Mouse (Mus musculus) stomach, embryonic 14.5 days (tissue): ENCODE data around the gene Fam117a. TPM values are rescaled to one million over a fixed set of nuclear protein-coding genes. Genes with fewer than 3 reads are reported as not detected.
"Not testable (repeated sequence)": the region's sequence is repeated elsewhere in the genome, so short reads cannot be mapped to it uniquely, and the experiment has no call there.

ENCODE experiments used
- ATAC-seq: fragments of 200-750 bp; cut with Nextera tagmentation; 2 replicates; pipeline ENCODE4 v1.8.0; 2017; ENCODE audit warnings: low read depth, moderate TSS enrichment; ENCODE audit not compliant: insufficient number of reproducible peaks, insufficient read depth, low FRiP score
- H3K27ac ChIP-seq: fragments of 300-500 bp; sonication (generic); 2 replicates; pipeline ENCODE4 v1.5.1; 2014; ENCODE audit warnings: mild to moderate bottlenecking, low read length, moderate library complexity, mixed read lengths
- H3K27me3 ChIP-seq: fragments of 300-500 bp; sonication (generic); 2 replicates; pipeline ENCODE4 v1.6.1; 2014; ENCODE audit warnings: low read length, control low read depth, mixed read lengths; ENCODE audit not compliant: control insufficient read depth, insufficient read depth
- H3K36me3 ChIP-seq: fragments of 300-500 bp; sonication (generic); 2 replicates; pipeline ENCODE4 v1.6.1; 2014; ENCODE audit warnings: mild to moderate bottlenecking, control low read depth, low read length, moderate library complexity, mixed read lengths; ENCODE audit not compliant: control insufficient read depth, insufficient read depth
- H3K4me1 ChIP-seq: fragments of 300-500 bp; sonication (generic); 2 replicates; pipeline ENCODE4 v1.6.1; 2014; ENCODE audit warnings: low read length, control low read depth, mixed read lengths; ENCODE audit not compliant: control insufficient read depth, insufficient read depth
- H3K4me2 ChIP-seq: fragments of 300-500 bp; sonication (generic); replicated peaks from 2 replicates; pipeline ENCODE4 v1.6.1; 2014; ENCODE audit warnings: low read depth, low read length, control low read depth
- H3K4me3 ChIP-seq: fragments of 300-500 bp; sonication (generic); 2 replicates; pipeline ENCODE4 v1.5.1; 2014; ENCODE audit warnings: low read depth, low read length, control low read depth
- H3K9ac ChIP-seq: fragments of 300-500 bp; sonication (generic); replicated peaks from 2 replicates; pipeline ENCODE4 v1.6.1; 2014; ENCODE audit warnings: low read depth, mild to moderate bottlenecking, control low read depth, low read length, moderate library complexity, mixed read lengths
- H3K9me3 ChIP-seq: fragments of 300-500 bp; sonication (generic); 2 replicates; pipeline ENCODE4 v1.6.1; 2016; ENCODE audit warnings: low read depth, low read length, control low read depth; ENCODE audit not compliant: control insufficient read depth
- WGBS: fragments of 180-500 bp; shearing (Covaris S2); extraction: QIAGEN DNeasy Blood & Tissue Kit; methylation state at CpG from one replicate; pipeline ENCODE4 v1.1.7; 2014; 5-methylcytosine and 5-hydroxymethylcytosine counted together
- polyA plus RNA-seq: library from polyadenylated mRNA; unstranded; fragments of >200 nt; fragmentation: Nextera tagmentation; extraction: Ambion mirVana; gene quantifications from 2 replicates; pipeline ENCODE4 v1.2.1, GENCODE M21; 2014

Gene Fam117a
- polyA plus RNA-seq, 1 experiment from 2014 or later = 15.7 TPM

DNA sequence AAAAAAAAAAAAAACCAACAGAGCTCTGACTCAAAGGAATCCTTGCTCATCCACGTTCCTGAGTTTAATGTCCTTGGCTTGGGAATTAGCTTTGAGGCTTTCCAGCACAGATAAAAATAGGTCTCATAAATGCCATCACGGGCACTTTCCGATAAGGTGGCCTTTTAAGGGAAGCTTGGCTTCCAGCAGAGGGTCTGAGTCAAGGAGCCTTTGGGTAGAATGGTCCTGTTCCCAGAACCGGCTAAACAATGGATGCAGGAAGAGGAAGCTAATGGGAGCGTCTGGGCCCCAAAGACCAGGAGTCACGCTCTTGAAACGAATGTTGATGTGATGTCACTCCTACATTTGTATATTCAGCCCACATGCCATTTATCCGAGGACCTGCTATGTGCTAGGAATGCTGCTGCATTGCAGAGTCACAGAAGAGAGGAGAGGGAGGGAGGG lies 65.9 kb downstream of the Fam117a start:
- Histone ChIP-seq H3K4me3 (no peak overlapping the region), H3K4me2 (no peak overlapping the region), H3K36me3 (no peaks in the 10 kb centered on the region), H3K4me1 (peaks cover 3% of the 10 kb centered on the region; the same call in 1 of the 2 replicates), H3K27me3 (no peaks in the 10 kb centered on the region), H3K9me3 (no peaks in the 10 kb centered on the region), H3K27ac (no peak overlapping the region), H3K9ac (no peak overlapping the region)
- ATAC-seq = no peak
- WGBS = 29% methylated on average over 8 of the region's 8 CpGs

DNA sequence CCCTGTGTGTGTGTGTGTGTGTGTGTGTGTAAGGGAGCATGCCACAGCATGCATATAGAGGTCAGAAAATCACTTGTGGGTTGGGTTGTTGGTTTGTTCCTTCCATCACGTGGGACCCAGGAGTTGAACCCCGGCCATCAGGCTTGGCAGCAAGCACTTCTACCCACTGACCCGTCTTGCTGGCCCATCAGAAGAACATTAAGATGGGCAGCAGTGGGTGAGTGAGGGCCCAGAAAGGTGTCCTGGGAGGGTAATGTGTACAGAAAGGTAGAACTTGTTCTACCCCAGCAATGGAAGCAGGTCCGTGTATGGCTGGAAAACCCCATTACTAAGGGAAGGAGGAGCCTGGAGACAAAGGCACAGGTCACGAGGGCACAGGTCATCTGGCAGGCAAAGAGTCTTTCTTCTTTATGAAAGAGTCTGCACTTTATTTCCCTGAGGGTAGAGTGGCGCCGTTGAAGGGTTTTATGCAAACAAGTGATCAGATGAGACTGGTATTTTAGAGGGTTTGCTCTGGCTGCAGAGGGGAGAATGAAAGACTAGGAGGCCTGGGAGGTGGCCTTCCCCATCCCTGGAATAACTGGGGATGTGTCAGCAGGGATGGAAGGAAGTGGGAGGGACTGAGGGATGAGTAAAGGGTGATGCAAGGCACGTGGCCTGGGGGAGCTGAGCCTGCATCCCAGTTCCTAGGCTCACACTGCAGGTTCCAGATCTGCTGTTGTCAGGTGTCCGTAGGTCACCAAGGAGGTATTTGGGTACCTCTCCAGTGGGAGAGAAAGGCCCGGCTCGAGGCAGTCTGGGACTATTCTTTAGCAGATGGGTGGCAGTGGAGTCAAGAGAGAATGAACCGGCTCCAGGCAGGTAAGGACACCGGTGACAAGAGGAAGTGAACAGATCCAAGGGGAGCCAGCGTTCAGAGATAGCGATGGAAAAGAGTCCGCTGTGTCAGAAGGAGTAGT lies 66.8 kb downstream of the Fam117a start:
- H3K36me3 ChIP-seq = no peaks in the 10 kb centered on the region
- no peak for ATAC-seq
- H3K4me1 ChIP-seq = 0 out of 2 replicates have a peak, but pooled peaks cover 3% of the 10 kb centered on the region
- no peak overlapping the region for H3K27ac ChIP-seq
- H3K4me3 ChIP-seq = no peak overlapping the region
- 70% methylated on average over 16 of the region's 16 CpGs for WGBS
- H3K4me2 ChIP-seq = no peak overlapping the region
- no peaks in the 10 kb centered on the region for H3K27me3 ChIP-seq
- no peak overlapping the region for H3K9ac ChIP-seq
- no peaks in the 10 kb centered on the region for H3K9me3 ChIP-seq

DNA sequence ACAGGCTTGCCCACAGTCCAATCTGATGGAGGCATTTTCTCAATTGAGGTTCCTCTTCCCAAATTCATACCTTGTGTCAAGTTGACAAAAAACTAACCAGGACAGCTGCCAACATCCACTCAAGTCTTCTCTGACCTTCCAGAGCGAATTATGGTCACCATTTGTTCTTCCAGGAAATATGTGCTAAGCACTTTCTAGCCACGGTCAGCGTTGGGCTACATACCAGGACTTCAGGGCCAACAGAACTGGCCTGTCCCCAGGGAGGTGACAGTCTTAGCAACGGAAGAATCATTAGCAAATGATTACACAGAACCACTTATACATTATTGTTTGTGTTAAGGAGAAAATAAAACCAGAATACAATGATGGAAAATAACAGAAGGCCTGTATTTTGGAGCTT lies 69.0 kb downstream of the Fam117a start:
- Histone ChIP-seq H3K4me3 (no peak overlapping the region), H3K27ac (no peak overlapping the region), H3K4me1 (0 out of 2 replicates have a peak, but pooled peaks cover 3% of the 10 kb centered on the region), H3K36me3 (no peaks in the 10 kb centered on the region), H3K9me3 (no peaks in the 10 kb centered on the region), H3K27me3 (no peaks in the 10 kb centered on the region), H3K9ac (no peak overlapping the region), H3K4me2 (no peak overlapping the region)
- 70% methylated on average over 4 of the region's 4 CpGs for WGBS
- no peak for ATAC-seq

DNA sequence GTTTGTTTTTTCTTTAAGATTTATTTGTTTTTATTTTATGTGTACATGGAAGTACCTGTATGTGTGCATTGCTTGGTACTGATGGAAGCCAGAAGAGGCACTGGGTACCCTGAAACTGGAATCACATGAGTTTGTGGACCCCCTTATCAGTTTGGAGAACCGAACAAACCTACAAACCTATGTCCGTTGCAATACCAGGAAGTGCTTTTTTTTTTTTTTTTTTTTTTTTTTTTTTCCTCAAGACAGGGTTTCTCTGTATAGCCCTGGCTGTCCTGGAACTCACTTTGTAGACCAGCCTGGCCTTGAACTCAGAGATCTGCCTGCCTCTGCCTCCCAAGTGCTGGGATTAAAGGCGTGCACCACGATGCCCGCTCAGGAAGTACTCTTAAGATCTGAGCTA lies 69.6 kb downstream of the Fam117a start:
- not testable (repeated sequence) for H3K27me3 ChIP-seq, H3K4me3 ChIP-seq, H3K9me3 ChIP-seq, H3K27ac ChIP-seq, H3K9ac ChIP-seq, H3K4me2 ChIP-seq, H3K36me3 ChIP-seq, ATAC-seq, H3K4me1 ChIP-seq
- 92% methylated on average over 5 of the region's 5 CpGs for WGBS

DNA sequence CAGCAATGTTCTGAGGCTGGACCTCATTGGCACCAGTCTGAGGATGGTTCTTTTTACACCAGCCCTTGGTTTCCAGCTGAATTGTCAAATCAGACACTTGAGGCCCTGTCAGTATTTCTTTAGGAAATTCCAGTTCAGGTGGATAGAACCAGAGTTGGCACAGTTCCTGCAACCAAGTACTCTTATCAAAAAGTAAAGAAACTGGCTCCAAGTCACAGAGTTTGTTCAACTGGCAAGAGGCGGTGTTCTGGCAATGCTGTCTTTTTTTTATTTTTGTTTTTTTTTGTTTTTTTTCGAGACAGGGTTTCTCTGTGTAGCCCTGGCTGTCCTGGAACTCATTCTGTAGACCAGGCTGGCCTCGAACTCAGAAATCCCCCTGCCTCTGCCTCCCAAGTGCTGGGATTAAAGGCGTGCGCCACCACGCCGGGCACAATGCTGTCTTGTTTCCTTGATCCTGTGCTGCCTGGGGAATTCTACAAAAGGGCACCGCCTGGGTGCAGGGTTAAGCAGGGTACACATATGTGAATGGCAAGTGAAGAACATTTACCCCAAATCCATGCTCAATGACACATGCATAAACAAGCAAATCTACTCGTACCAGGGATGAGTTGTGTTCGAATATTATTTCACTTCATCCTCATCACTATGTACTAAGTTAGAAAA lies 72.8 kb downstream of the Fam117a start:
- H3K27ac ChIP-seq = no peak overlapping the region

DNA sequence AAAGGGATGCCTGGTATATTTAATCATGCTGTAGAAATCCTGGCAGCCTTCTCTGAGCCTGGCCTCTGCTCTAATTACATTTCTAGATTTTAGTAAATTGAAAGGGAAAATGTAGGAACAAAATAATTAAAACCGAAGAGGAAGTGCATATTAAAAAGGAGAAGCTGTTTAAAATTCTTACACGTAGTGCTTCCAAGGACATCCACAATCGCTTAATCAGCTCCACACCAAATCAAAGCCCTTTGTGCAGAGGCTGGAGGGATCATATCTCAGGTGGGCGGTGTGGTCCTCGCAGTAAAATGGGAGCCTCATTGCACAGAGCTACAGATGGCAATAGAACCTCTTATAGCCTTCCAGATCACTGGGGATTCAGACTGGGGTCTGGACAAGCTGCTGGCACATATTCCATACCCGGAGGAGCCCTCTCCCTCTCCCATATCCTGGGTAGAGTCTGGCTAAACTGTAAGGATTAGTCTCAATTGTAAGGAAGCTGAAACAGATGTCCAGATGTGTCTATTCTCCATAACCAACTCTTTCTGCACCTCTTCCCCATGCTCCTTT lies 74.7 kb downstream of the Fam117a start:
- H3K27me3 ChIP-seq = no peaks in the 10 kb centered on the region
- no peaks in the 10 kb centered on the region for H3K9me3 ChIP-seq
- H3K4me2 ChIP-seq = no peak overlapping the region
- H3K36me3 ChIP-seq = no peaks in the 10 kb centered on the region
- H3K4me3 ChIP-seq = no peak overlapping the region
- no peak overlapping the region for H3K9ac ChIP-seq
- peaks cover 13% of the 10 kb centered on the region for H3K4me1 ChIP-seq
- 73% methylated on average over 6 of the region's 6 CpGs for WGBS
- ATAC-seq = no peak
- no peak overlapping the region for H3K27ac ChIP-seq

More for the DNA sequence above, 72.8 kb downstream of the Fam117a start:
- WGBS = 85% methylated on average over 10 of the region's 10 CpGs
- Histone ChIP-seq H3K4me1 (no peaks in the 10 kb centered on the region), H3K36me3 (no peaks in the 10 kb centered on the region), H3K9me3 (no peaks in the 10 kb centered on the region), H3K4me3 (no peak overlapping the region), H3K9ac (no peak overlapping the region), H3K4me2 (no peak overlapping the region), H3K27me3 (no peaks in the 10 kb centered on the region)
- no peak for ATAC-seq

DNA sequence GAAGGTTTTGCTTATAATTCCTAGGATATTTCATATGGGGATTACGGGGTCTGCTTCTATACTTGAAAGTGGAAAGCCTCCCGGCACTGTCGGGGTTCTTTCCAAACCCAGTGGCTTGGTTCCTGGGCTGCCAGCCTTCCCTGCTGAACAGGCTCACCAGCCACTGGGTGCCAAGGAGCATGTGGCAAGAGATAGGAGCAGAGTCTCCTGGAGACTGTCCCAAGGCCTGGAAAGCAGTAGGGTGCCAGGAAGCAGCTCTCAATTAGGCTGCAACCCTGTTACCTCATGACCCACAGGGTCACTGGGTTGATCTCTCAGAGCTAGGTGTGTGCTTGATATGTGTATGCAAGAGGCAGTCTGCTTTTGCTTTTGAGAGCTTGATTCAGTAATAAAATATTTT lies 75.8 kb downstream of the Fam117a start:
- Histone ChIP-seq H3K9ac (no peak overlapping the region), H3K4me2 (no peak overlapping the region), H3K4me1 (peaks cover 13% of the 10 kb centered on the region), H3K27me3 (no peaks in the 10 kb centered on the region), H3K9me3 (no peaks in the 10 kb centered on the region), H3K4me3 (no peak overlapping the region), H3K27ac (no peak overlapping the region), H3K36me3 (no peaks in the 10 kb centered on the region)
- WGBS = 86% methylated on average over 3 of the region's 3 CpGs
- no peak for ATAC-seq
